Mouse (Mus musculus) forebrain, embryonic 11.5 days (tissue): ENCODE measurements around the gene Polr2e. TPM values are rescaled to one million over a fixed set of nuclear protein-coding genes. Genes with fewer than 3 reads are reported as not detected.
"Not testable (repeated sequence)": the region's sequence is repeated elsewhere in the genome, so short reads cannot be mapped to it uniquely, and the experiment has no call there.

ENCODE experiments used
- ATAC-seq: fragments of 200-750 bp; cut with Nextera tagmentation; replicated peaks from 2 replicates; pipeline ENCODE4 v1.8.0; 2017; ENCODE audit warnings: moderate TSS enrichment; ENCODE audit not compliant: low FRiP score
- DNase-seq: peaks from one replicate; pipeline ENCODE4 v3.0.0-alpha.2; 2017; ENCODE audit warnings: low spot score
- H3K27ac ChIP-seq: fragments of 300-500 bp; sonication (generic); 2 replicates; pipeline ENCODE4 v1.5.1; 2014; ENCODE audit warnings: low read depth, low read length
- H3K27me3 ChIP-seq: fragments of 300-500 bp; sonication (generic); 2 replicates; pipeline ENCODE4 v1.6.1; 2014; ENCODE audit warnings: mild to moderate bottlenecking, low read length, mixed read lengths; ENCODE audit not compliant: control insufficient read depth, insufficient read depth
- H3K36me3 ChIP-seq: fragments of 300-500 bp; sonication (generic); 2 replicates; pipeline ENCODE4 v1.6.1; 2014; ENCODE audit warnings: mild to moderate bottlenecking, low read length, moderate library complexity, mixed read lengths; ENCODE audit not compliant: control insufficient read depth, insufficient read depth
- H3K4me1 ChIP-seq: fragments of 300-500 bp; sonication (generic); replicated peaks from 2 replicates; pipeline ENCODE4 v1.6.1; 2014; ENCODE audit warnings: low read length, mixed read lengths; ENCODE audit not compliant: control insufficient read depth, insufficient read depth
- H3K4me2 ChIP-seq: fragments of 300-500 bp; sonication (generic); 2 replicates; pipeline ENCODE4 v1.6.1; 2014; ENCODE audit warnings: low read depth, mild to moderate bottlenecking, low read length, moderate library complexity, mixed read lengths; ENCODE audit not compliant: severe bottlenecking
- H3K4me3 ChIP-seq: fragments of 300-500 bp; sonication (generic); 2 replicates; pipeline ENCODE4 v1.5.1; 2014; ENCODE audit warnings: low read depth, low read length
- H3K9ac ChIP-seq: fragments of 300-500 bp; sonication (generic); 2 replicates; pipeline ENCODE4 v1.6.1; 2014; ENCODE audit warnings: low read length
- H3K9me3 ChIP-seq: fragments of 300-500 bp; sonication (generic); 2 replicates; pipeline ENCODE4 v1.6.1; 2016; ENCODE audit warnings: low read length, mixed read lengths; ENCODE audit not compliant: control insufficient read depth
- WGBS: fragments of 180-500 bp; shearing (Covaris S2); extraction: QIAGEN DNeasy Blood & Tissue Kit; methylation state at CpG from one replicate; pipeline ENCODE4 v1.1.7; 2014; 5-methylcytosine and 5-hydroxymethylcytosine counted together
- polyA plus RNA-seq: library from polyadenylated mRNA; unstranded; fragments of >200 nt; fragmentation: Nextera tagmentation; extraction: Ambion mirVana; gene quantifications from 2 replicates; pipeline ENCODE4 v1.2.1, GENCODE M21; 2014

The Polr2e gene
- polyA plus RNA-seq, 1 experiment from 2014 or later = 217 TPM

DNA sequence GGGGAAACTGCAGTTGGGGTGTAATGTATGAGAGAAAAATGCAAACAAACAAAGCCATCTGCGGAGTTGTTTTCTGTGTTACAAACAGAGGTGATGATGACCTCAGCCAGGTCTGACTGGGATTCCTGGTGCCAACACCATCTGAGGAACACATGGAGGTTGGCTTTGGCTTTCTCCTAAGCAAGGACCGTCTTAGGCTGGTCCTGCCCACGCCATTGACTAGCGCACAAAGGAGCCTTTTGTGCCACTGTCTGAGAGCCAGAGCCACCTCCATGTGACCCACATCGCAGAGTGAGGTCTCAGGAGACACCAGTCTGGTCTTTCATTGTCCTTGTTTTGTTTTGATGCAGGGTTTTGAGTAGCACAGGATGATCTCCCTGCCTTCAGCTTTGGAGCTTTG, 8.8 kb upstream of the Polr2e start:
- no peak overlapping the region for H3K4me2 ChIP-seq
- H3K4me3 ChIP-seq = no peak overlapping the region
- peaks cover 13% of the 10 kb centered on the region for H3K4me1 ChIP-seq
- H3K9ac ChIP-seq = no peak overlapping the region
- H3K27me3 ChIP-seq = no peaks in the 10 kb centered on the region
- 12% methylated on average over 5 of the region's 5 CpGs for WGBS
- H3K36me3 ChIP-seq = no peaks in the 10 kb centered on the region
- no peaks in the 10 kb centered on the region for H3K9me3 ChIP-seq
- 0 out of 2 replicates have a peak, but pooled peaks have one; percentile 25 for ATAC-seq
- no peak for DNase-seq
- peak overlapping the region; percentile 5; the same call in 1 of the 2 replicates for H3K27ac ChIP-seq

GRCm38 (mm10) chr10:80047041-80047565, 7.5 kb upstream of the Polr2e start, which contains the start of gene Gpx4:
Gpx4 (plus strand) TSS chr10:80047166.
- Histone ChIP-seq H3K4me2 (no peak within 1 kb of the TSS), H3K9ac (0 out of 2 replicates have a peak within 1 kb of the TSS, but pooled peaks have one; percentile 20), H3K36me3 (no peaks in the 10 kb centered on the region), H3K4me1 (peaks cover 13% of the 10 kb centered on the region), H3K27me3 (no peaks in the 10 kb centered on the region), H3K27ac (peak within 1 kb of the TSS; percentile 5; the same call in 1 of the 2 replicates), H3K4me3 (no peak within 1 kb of the TSS), H3K9me3 (no peaks in the 10 kb centered on the region)
- no peak for ATAC-seq
- 46% methylated on average over 9 of the region's 9 CpGs for WGBS
- DNase-seq = no peak

GRCm38 (mm10) chr10:80045766-80046165, 6.2 kb upstream of the Polr2e start:
- Histone ChIP-seq H3K4me1 (peaks cover 10% of the 10 kb centered on the region; the same call in 1 of the 2 replicates), H3K36me3 (no peaks in the 10 kb centered on the region), H3K27ac (no peak overlapping the region), H3K9me3 (no peaks in the 10 kb centered on the region), H3K4me2 (no peak overlapping the region), H3K27me3 (no peaks in the 10 kb centered on the region), H3K9ac (no peak overlapping the region), H3K4me3 (no peak overlapping the region)
- ATAC-seq = no peak
- 82% methylated on average over 5 of the region's 5 CpGs for WGBS
- no peak for DNase-seq

- not testable (repeated sequence) for H3K36me3 ChIP-seq, ATAC-seq, H3K9ac ChIP-seq, H3K4me2 ChIP-seq, H3K27me3 ChIP-seq, H3K4me3 ChIP-seq, H3K9me3 ChIP-seq, DNase-seq, H3K27ac ChIP-seq
- WGBS = 82% methylated on average over 2 of the region's 4 CpGs
- peaks cover 10% of the 10 kb centered on the region; the same call in 1 of the 2 replicates for H3K4me1 ChIP-seq
Observed at GRCm38 (mm10) chr10:80045364-80045763, 5.8 kb upstream of the Polr2e start.

DNA sequence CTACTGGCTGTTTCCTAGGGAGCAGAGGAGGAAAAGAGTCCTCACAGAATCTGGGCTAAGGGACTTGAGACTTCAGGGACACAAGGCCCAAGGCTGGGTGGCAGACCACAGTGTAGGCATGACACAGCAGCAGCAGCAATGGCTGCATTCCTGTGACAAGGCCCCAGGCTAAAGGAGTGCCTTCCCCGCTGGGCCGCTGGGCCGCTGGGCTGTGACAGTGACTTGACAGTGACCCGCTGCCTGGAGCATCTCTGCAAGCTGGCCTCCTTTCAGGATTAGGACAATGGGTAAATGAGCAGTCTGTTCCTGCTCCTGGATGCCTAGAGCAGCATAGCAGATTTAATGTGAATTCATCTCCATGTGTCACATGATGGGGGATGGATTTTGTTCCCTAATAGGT, 4.5 kb upstream of the Polr2e start:
- no peak overlapping the region for H3K27ac ChIP-seq
- no peak overlapping the region for H3K4me2 ChIP-seq
- H3K4me3 ChIP-seq = no peak overlapping the region
- ATAC-seq = no peak
- WGBS = 43% methylated on average over 4 of the region's 4 CpGs
- H3K9ac ChIP-seq = no peak overlapping the region
- no peak for DNase-seq
- H3K9me3 ChIP-seq = no peaks in the 10 kb centered on the region
- H3K4me1 ChIP-seq = peaks cover 10% of the 10 kb centered on the region; the same call in 1 of the 2 replicates
- H3K36me3 ChIP-seq = no peaks in the 10 kb centered on the region
- H3K27me3 ChIP-seq = no peaks in the 10 kb centered on the region

GRCm38 (mm10) chr10:80041409-80042060, 1.9 kb upstream of the Polr2e start:
- H3K27me3 ChIP-seq, ATAC-seq, H3K4me3 ChIP-seq, H3K4me1 ChIP-seq, DNase-seq, H3K27ac ChIP-seq, H3K9me3 ChIP-seq, H3K36me3 ChIP-seq, H3K4me2 ChIP-seq, H3K9ac ChIP-seq: not testable (repeated sequence)
- 89% methylated on average over 8 of the region's 8 CpGs for WGBS

DNA sequence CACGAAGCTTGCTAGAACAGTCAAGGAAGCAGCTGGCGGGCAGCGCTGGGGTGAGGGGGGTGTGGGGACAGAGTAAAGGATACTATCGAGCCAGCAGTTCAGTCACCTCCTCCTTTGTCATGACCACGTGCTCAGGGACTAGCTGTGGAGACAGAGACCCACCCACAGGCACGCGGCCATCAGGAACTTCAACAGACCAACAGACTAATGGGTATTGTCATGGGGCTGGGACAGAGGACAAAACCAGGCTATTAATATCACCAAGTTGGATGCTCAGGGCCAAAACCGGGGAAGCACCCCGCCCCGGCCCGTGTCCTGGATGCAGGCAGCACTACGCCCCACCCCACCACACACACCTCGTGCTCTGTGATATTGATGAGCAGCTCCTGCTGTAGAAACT, 2.8 kb downstream of the Polr2e start:
- Histone ChIP-seq H3K4me1 (peaks cover 9% of the 10 kb centered on the region), H3K9me3 (no peaks in the 10 kb centered on the region), H3K27me3 (no peaks in the 10 kb centered on the region), H3K27ac (no peak overlapping the region), H3K4me3 (no peak overlapping the region), H3K4me2 (no peak overlapping the region), H3K36me3 (peaks cover 5% of the 10 kb centered on the region; the same call in 1 of the 2 replicates), H3K9ac (no peak overlapping the region)
- ATAC-seq = no peak
- no peak for DNase-seq
- 92% methylated on average over 13 of the region's 13 CpGs for WGBS

GRCm38 (mm10) chr10:80035686-80036085, 3.9 kb downstream of the Polr2e start:
- peaks cover 5% of the 10 kb centered on the region; the same call in 1 of the 2 replicates for H3K36me3 ChIP-seq
- H3K27me3 ChIP-seq = no peaks in the 10 kb centered on the region
- H3K27ac ChIP-seq = no peak overlapping the region
- DNase-seq (no peak), ATAC-seq (no peak)
- 88% methylated on average over 5 of the region's 5 CpGs for WGBS
- no peak overlapping the region for H3K9ac ChIP-seq
- no peak overlapping the region for H3K4me2 ChIP-seq
- no peak overlapping the region for H3K4me3 ChIP-seq
- H3K9me3 ChIP-seq = no peaks in the 10 kb centered on the region
- H3K4me1 ChIP-seq = peaks cover 9% of the 10 kb centered on the region

GRCm38 (mm10) chr10:80035148-80035547, 4.4 kb downstream of the Polr2e start:
- Histone ChIP-seq H3K4me2 (no peak overlapping the region), H3K9ac (no peak overlapping the region), H3K27me3 (no peaks in the 10 kb centered on the region), H3K27ac (no peak overlapping the region), H3K9me3 (no peaks in the 10 kb centered on the region), H3K36me3 (peaks cover 5% of the 10 kb centered on the region; the same call in 1 of the 2 replicates), H3K4me3 (no peak overlapping the region), H3K4me1 (peaks cover 9% of the 10 kb centered on the region)
- ATAC-seq = no peak
- no peak for DNase-seq
- 87% methylated on average over 8 of the region's 8 CpGs for WGBS
